Mouse (Mus musculus): ENCODE measurements around the gene Mylk. TPM values are rescaled to one million over a fixed set of nuclear protein-coding genes. Genes with fewer than 3 reads are reported as not detected.

Gene Mylk
- polyA plus RNA-seq, 1 experiment, result 306 TPM

DNA sequence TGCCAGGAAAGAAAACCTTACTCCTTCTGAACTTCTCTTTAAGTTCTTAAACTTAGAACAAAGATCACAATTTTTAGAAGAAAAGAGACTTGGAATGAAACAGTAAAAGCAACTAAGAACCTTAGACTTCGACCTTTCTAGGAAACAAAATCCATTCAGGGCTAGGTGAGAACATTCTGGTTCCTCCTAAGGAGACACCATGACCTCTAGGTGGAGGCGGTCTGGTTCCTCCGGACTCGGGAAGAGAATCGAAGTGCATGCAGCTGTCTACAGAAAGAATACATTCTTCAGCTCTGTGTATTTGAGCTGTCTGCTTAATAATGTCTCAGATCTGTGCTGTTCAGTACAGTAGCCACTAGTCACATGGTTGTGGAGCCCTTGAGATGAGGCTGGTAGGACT is 290.0 kb downstream of the Mylk start:
- DNase-seq (ENCODE audit: low read depth, low spot score), result no peak
- 56% methylated on average over 5 of the region's 5 CpGs for WGBS

DNA sequence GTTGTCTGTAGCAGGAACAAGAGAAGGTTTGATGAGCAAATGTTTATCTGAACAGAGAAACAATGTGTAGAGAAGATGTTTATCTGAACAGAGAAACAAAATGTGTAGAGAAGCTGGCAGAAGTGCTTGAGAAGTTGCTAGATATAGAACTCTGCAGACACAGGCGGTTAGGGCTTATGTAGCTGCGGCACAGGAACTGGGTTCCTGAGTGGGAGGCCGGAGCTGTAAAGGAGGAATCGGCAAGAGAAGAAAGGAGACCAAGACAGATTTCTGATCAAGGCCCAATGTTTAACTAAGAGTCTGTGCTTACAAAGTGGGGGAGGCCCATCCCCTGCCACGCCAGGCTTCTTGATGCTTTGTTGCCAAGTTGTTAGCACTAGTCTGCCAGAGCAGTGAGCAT is 291.7 kb downstream of the Mylk start:
- no peak for DNase-seq (ENCODE audit: low read depth, low spot score)
- 72% methylated on average over 5 of the region's 5 CpGs for WGBS

DNA sequence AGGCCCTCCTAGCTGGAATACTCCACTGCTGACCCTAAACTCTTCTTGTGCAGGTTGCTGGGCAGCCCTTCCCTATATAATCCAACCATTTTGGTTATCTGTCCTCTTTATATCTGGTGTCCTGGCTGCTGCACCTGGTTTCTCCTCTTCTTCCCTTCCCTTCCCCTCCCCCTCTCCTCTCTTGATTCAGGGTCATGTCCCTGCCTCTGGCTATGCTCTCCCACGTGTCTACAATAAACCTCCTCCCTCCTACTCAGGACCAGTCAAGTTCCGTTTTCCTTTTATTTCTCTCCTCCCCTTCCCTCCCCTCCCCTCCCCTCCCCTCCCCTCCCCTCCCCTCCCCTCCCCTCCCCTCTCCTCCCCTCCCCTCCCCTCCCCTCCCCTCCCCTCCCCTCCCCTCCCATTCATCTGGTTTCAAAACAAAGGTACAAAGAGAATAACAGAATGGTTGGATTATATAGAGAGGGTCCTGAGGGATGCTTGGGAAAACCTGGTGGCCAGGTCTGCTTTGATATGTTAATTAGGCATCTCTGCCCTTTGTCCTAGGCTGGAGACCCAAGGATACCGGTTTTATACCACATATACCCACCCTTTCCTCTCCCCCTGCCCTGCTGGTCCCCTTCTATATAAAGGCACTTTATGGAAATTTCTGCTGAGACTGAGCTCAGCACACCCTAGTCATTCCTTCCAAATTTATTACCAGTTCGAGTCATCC is 293.5 kb downstream of the Mylk start:
- DNase-seq (ENCODE audit: low read depth, low spot score), result no peak
- 10% methylated on average over 4 of the region's 4 CpGs for WGBS

DNA sequence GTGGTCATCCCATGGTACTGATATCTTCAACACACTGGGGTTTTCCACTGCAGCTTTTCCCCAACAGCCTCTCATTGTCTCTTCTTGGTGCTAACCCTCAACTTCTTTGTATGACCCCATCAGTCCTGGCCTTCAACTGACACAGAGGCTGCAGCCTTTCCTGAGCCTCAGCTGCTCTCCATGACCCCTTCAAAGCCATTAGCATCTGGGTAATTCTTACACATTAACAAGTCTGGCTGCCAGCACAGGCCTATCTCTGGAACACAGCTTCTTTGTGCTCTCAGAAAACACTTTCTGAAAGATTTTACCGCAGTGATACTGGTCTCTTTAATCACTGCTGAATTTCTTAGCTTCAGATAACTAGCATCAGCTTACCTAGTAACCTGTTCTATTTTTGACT is 295.1 kb downstream of the Mylk start:
- 92% methylated on average over 1 of the region's 1 CpGs for WGBS
- DNase-seq (ENCODE audit: low read depth, low spot score), result no peak

DNA sequence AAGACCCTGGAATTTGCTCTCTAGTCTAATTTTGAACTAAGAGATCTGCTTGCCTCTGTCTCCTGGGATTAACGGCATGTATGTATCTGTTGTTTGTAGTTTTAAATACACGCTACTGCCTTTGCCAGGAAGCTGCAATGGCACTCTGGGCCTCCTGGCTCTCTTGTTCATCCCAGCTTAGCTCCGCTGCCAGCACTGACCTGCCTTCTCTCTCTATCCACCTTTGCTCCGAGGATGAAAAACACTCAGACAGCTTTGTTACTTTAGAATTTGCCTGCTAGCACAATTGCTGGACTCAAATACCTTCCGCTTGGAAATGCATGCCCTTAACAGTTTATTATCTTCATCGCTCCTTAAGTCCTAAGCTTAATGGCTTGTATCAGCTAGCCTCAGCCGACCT is 296.0 kb downstream of the Mylk start:
- 94% methylated on average over 7 of the region's 7 CpGs for WGBS
- DNase-seq (ENCODE audit: low read depth, low spot score), result no peak

DNA sequence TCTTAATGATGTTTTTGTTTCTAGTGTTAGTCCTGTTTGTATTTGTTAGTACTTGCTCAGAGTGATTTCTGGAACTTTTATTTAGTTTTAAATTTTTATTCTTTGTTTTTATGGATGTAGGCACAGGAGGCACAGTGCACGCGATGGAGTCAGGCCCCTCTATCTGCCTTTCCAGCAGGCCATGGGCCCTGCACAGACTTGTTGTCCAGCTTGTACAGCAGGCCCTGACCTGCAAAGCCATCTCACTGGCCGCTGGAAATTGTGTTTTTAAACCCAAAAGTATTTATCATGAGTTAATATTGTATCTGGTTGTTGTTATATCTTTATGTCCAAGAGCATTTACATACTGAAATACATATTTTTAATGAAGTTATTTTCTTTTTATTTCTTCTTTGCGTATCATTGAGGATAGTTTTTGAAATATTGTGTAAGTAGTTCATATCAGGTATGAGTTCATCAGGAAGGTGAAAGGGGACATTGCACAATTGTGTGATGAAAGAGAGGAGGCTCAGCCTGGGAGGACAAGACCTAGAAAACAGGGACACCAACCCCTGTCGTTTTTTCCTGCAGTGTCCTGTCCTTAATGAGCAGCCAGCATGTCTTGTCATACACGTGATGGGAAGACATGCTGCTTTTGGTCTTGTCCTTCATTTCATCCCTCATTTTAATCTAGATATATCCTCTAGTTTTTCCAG is 301.2 kb downstream of the Mylk start:
- no peak for DNase-seq (ENCODE audit: low read depth, low spot score)
- WGBS, result 80% methylated on average over 6 of the region's 6 CpGs

DNA sequence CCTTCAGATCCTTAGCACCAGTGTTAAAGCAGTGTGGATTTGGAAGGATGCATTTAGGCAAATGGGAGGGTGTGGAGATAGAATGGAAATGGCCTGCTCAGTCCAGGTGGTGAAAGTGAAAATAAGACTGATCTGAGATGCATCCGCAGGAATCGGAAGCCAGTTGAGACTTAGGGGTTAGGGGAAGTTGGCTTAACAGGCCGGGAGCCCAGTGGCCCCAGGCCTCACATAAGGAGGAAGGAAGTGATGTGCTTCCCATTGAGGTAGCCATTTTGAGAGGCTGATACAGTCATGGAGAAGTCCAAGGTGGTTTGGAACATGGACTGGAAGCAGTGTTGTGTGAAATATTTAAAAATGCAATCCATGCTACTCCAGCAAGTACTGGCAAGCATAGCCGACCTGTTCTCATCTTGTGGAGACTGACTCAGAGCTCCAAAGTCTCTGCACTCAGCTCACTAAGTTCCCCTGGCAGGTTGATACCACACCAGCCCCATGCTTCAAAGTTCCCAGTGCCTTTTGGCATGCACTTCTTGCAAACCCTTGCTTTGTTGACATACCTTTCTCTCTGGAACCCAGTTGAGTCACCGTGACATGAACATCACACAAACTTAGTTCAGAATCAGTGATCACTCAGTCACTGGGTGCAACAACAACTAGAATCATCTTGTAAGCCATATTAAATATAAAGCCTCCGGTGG is 302.4 kb downstream of the Mylk start:
- no peak for DNase-seq (ENCODE audit: low read depth, low spot score)
- WGBS, result 85% methylated on average over 6 of the region's 6 CpGs

DNA sequence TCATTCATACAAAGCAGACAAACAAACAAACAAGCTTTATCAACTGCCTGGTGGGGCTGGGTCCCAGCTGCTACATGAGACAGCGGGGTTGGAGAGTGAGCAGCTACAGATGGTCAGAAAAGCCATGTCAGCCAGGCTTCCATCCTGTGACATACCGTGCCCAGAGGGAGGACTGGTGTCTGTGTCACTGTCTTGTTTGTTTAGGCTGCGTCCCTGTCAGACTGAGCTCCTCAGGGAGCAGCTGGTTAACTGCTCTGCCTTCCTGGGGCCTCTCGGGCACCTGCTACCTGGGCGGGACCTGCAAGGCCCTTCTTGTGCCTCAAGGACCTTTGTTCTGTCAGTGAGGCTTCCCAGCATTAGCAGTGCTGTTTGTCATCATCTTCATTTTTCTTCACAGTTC is 306.1 kb downstream of the Mylk start:
- 35% methylated on average over 5 of the region's 5 CpGs for WGBS
- no peak for DNase-seq (ENCODE audit: low read depth, low spot score)

Other genes with a start within 250 kb of the Mylk start
- 21.4 and 38.8 TPM in 2 replicates for gene Kalrn, start 171.7 kb upstream of the Mylk start, polyA plus RNA-seq (2012; rRNA removed)
- gene Ropn1, start 95.3 kb upstream of the Mylk start, polyA plus RNA-seq (2012; rRNA removed), result not detected in 2 replicates
- 1.7 and 2.1 TPM in 2 replicates for gene Ccdc14, start 54.6 kb upstream of the Mylk start, polyA plus RNA-seq (2012; rRNA removed)